Mouse (Mus musculus) heart, embryonic 14.5 days (tissue): ENCODE measurements around the gene Tmed10. TPM values are rescaled to one million over a fixed set of nuclear protein-coding genes. Genes with fewer than 3 reads are reported as not detected.

Source experiments
- ATAC-seq: fragments of 200-750 bp; cut with Nextera tagmentation; 2 replicates; pipeline ENCODE4 v1.8.0; 2017; ENCODE audit warnings: low read depth, moderate TSS enrichment; ENCODE audit not compliant: insufficient number of reproducible peaks, insufficient read depth, low FRiP score
- H3K27ac ChIP-seq, 2 experiments: fragments of 200-500 bp in 1 of 2; fragments of 300-500 bp in 1 of 2; sonication (generic) in 1 of 2; replicated peaks in 1 of 2; 2 replicates each; pipeline ENCODE4 v1.5.1; 2012 to 2014; ENCODE audit warnings: low read depth in 2 of 2, low read length in 2 of 2, control low read depth in 1 of 2, mild to moderate bottlenecking in 1 of 2, mixed read lengths in 1 of 2; ENCODE audit not compliant: control insufficient read depth in 1 of 2, insufficient read depth in 1 of 2
- H3K27me3 ChIP-seq: fragments of 300-500 bp; sonication (generic); 2 replicates; pipeline ENCODE4 v1.6.1; 2014; ENCODE audit warnings: mild to moderate bottlenecking, low read length, control low read depth; ENCODE audit not compliant: control insufficient read depth, insufficient read depth
- H3K36me3 ChIP-seq: fragments of 300-500 bp; sonication (generic); 2 replicates; pipeline ENCODE4 v1.6.1; 2014; ENCODE audit warnings: mild to moderate bottlenecking, control low read depth, low read length, mixed read lengths; ENCODE audit not compliant: control insufficient read depth, insufficient read depth
- H3K4me1 ChIP-seq, 2 experiments: fragments of 200-500 bp in 1 of 2; fragments of 300-500 bp in 1 of 2; sonication (generic) in 1 of 2; 2 replicates each; pipeline ENCODE4 v1.6.1; 2012 to 2014; ENCODE audit warnings: low read length in 2 of 2, control low read depth in 1 of 2, mixed read lengths in 1 of 2; ENCODE audit not compliant: control insufficient read depth in 2 of 2, insufficient read depth in 2 of 2
- H3K4me2 ChIP-seq: fragments of 300-500 bp; sonication (generic); 2 replicates; pipeline ENCODE4 v1.6.1; 2014; ENCODE audit warnings: mild to moderate bottlenecking, low read length
- H3K4me3 ChIP-seq, 2 experiments: fragments of 200-500 bp in 1 of 2; fragments of 300-500 bp in 1 of 2; sonication (generic) in 1 of 2; 2 replicates each; pipeline ENCODE4 v1.5.1; 2012 to 2014; ENCODE audit warnings: low read length in 2 of 2, mild to moderate bottlenecking in 2 of 2, control low read depth in 1 of 2, low read depth in 1 of 2, moderate library complexity in 1 of 2; ENCODE audit not compliant: control insufficient read depth in 1 of 2, insufficient read depth in 1 of 2
- H3K9ac ChIP-seq: fragments of 300-500 bp; sonication (generic); 2 replicates; pipeline ENCODE4 v1.6.1; 2014; ENCODE audit warnings: mild to moderate bottlenecking, low read length
- H3K9me3 ChIP-seq: fragments of 300-500 bp; sonication (generic); 2 replicates; pipeline ENCODE4 v1.6.1; 2016; ENCODE audit warnings: low read length, control low read depth; ENCODE audit not compliant: control insufficient read depth
- WGBS: fragments of 180-500 bp; shearing (Covaris S2); extraction: QIAGEN DNeasy Blood & Tissue Kit; methylation state at CpG from one replicate; pipeline ENCODE4 v1.1.7; 2014; 5-methylcytosine and 5-hydroxymethylcytosine counted together
- polyA plus RNA-seq: library from polyadenylated mRNA; unstranded; fragments of >200 nt; fragmentation: Nextera tagmentation; extraction: Ambion mirVana; gene quantifications from 2 replicates; pipeline ENCODE4 v1.2.1, GENCODE M21; 2014

Tmed10 gene
- polyA plus RNA-seq, 1 experiment from 2014 or later, result 320 TPM

DNA sequence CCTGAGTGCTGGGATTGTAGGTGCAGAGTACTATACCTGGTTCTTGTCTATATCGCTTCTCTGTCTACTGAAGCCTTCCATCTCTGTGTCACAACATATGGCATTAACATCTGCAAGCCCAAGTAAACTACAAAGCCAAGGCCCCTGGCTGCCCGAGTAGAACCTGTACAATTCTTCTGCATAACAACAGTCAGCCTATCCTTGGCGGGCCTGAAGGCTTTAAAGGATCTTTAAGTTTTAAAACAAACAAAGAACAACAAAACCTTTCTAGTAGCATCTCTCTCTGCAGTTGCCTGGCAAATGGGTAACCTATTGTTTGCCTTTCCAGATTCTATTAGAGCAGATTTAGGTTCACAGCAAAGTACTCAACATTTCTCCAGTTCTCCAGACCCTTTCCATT, 20.6 kb downstream of the Tmed10 start:
- Histone ChIP-seq H3K36me3 (peaks cover 44% of the 10 kb centered on the region), H3K9me3 (no peaks in the 10 kb centered on the region), H3K27ac (no peak overlapping the region), H3K4me2 (no peak overlapping the region), H3K9ac (no peak overlapping the region), H3K4me1 (peaks cover 5 to 8% of the 10 kb centered on the region in 2 experiments; a peak in 3 of 4 replicates), H3K27me3 (no peaks in the 10 kb centered on the region), H3K4me3 (no peak overlapping the region)
- WGBS, result 93% methylated on average over 3 of the region's 3 CpGs
- ATAC-seq, result no peak

DNA sequence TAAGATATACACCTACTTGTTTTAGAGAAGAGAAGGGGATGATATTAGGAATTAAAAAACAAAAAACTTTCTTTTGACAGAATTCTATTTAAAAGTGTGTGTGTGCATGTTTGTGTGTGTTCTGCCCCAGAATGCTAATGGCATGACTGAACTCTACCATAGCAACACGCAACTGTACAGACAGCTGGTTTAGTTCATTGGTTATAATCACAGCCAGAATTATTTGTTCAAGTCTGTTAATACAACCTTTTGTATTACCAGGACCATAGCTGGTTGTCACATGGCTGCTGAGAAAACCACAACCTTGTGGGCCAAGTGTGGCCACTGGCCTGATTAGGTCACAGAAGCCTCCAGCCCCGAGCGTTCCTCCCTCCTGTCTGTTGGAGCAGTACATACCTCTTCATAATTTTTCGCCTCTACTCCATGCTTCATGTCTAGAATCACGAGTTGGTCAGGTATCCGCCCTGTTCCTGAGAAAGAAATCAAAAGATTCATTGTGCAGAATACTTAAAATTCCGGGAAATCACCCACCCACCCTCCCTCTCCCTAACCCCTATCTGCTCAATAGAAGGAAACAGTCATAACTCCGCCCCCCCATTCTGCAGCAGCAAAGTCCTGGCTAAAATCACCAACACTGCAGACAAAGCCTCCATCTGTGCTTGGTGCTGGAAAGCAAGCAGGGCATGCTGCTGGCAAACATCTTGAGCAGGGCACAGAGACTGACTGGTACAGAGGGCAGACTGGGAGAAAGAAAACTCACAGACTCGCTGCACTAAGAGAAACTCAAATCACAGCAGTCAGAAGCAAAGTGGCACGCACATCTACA, 24.0 kb downstream of the Tmed10 start:
- ATAC-seq, result peak; percentile 61; the same call in 1 of the 2 replicates
- peaks cover 5 to 12% of the 10 kb centered on the region in 2 experiments; a peak in 3 of 4 replicates for H3K4me1 ChIP-seq
- H3K36me3 ChIP-seq, result peaks cover 63% of the 10 kb centered on the region
- peak overlapping the region; percentile 76 to 83 for H3K27ac ChIP-seq
- peak overlapping the region; percentile 16; the same call in 1 of the 2 replicates for H3K4me2 ChIP-seq
- H3K4me3 ChIP-seq, result no peak overlapping the region
- H3K27me3 ChIP-seq, result no peaks in the 10 kb centered on the region
- no peaks in the 10 kb centered on the region for H3K9me3 ChIP-seq
- peak overlapping the region; percentile 49; the same call in 1 of the 2 replicates for H3K9ac ChIP-seq
- WGBS, result 53% methylated on average over 10 of the region's 10 CpGs

DNA sequence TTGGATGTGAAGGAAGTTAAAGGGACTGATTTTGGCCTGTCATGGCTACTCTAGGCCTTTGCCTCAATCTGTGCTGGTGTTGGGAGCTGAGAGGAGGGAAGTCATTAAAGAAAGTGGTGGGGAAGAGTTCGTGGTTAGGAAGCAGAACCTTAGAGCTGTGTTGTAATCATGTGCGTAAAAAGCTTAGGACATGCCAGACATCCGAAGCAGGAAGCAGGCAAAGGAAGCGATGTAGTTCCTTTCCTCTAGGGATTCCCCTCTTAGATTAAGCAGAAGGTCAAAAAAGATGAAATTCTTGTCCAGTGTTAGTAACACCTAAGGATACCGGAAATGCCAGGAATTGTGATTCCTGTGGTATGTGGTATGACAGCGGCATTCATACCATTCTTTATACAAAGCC, 26.3 kb downstream of the Tmed10 start:
- Histone ChIP-seq H3K27me3 (no peaks in the 10 kb centered on the region), H3K27ac (peak overlapping the region; percentile 37 to 40; a peak in 2 of 4 replicates), H3K4me1 (peaks cover 5 to 14% of the 10 kb centered on the region in 2 experiments; a peak in 3 of 4 replicates), H3K9ac (no peak overlapping the region), H3K36me3 (peaks cover 65% of the 10 kb centered on the region), H3K4me3 (no peak overlapping the region), H3K9me3 (no peaks in the 10 kb centered on the region), H3K4me2 (no peak overlapping the region)
- WGBS, result 71% methylated on average over 6 of the region's 6 CpGs
- no peak for ATAC-seq

DNA sequence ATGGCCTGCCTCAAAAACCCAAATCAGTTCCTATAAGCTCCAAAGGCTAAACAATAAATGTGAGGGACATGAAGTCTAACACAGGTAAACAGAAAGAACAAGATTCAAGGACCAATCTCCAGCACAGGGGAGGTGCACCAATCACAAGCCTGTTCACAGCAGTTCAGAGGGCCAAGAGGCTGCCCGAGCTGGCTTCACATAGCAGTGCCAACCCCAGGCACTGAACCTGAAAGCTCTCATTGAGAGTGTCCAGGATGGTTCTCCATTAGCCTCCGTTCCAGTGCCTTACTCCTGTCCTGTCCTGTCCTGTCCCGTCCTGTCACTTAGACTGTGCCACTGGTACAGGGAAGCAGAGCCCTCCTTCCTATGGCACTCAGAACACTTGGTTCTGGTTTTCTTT, 27.5 kb downstream of the Tmed10 start:
- Histone ChIP-seq H3K9me3 (no peaks in the 10 kb centered on the region), H3K27me3 (no peaks in the 10 kb centered on the region), H3K27ac (no peak overlapping the region), H3K4me1 (peaks cover 5 to 14% of the 10 kb centered on the region in 2 experiments; a peak in 3 of 4 replicates), H3K36me3 (peaks cover 61% of the 10 kb centered on the region), H3K4me2 (no peak overlapping the region), H3K4me3 (no peak overlapping the region), H3K9ac (no peak overlapping the region)
- ATAC-seq, result no peak; the same call in 1 of the 2 replicates
- whole genome bisulfite sequencing, result 71% methylated on average over 3 of the region's 3 CpGs

DNA sequence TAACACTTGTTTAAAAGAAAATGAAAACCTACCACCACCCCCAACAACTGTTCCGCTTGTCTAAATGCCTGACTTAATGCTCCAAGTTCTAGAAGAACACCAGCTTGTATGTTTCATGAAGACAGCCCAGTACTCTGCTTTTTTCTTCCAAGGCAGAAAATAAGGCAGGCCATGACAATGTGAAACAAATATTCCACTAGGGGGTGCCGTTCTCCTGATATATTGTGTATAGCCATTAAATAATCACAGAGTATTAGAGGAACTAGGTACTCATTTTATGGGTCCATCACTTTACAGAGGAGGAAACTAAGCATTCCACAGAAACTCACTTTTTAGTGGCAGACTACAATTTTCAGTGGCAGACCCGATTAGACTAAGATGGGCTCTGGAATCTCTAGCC, 28.3 kb downstream of the Tmed10 start:
- peaks cover 5 to 18% of the 10 kb centered on the region in 2 experiments; a peak in 3 of 4 replicates for H3K4me1 ChIP-seq
- H3K36me3 ChIP-seq, result peaks cover 64% of the 10 kb centered on the region
- H3K4me2 ChIP-seq, result no peak overlapping the region
- H3K9me3 ChIP-seq, result no peaks in the 10 kb centered on the region
- no peak overlapping the region for H3K9ac ChIP-seq
- 42% methylated on average over 3 of the region's 3 CpGs for WGBS
- ATAC-seq, result no peak
- H3K4me3 ChIP-seq, result no peak overlapping the region
- H3K27me3 ChIP-seq, result no peaks in the 10 kb centered on the region
- no peak overlapping the region for H3K27ac ChIP-seq

DNA sequence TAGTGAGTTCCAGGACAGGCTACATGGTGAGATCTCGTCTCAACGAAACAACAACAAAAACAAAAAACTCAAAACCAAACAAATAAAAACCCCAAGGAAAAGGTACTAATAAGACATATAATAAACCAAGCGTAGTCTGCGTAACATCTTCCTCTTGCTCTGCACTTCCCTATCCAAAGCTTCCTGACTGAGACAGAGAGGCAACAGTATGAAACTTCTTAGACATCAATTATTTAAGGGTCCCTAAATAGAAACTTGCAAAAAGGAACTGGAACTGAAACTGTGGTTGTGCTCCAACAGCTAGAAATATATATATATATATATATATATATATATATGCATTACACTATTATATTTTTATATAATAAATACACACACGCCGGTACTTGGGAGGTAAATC, 29.1 kb downstream of the Tmed10 start:
- H3K9me3 ChIP-seq, result no peaks in the 10 kb centered on the region
- no peak for ATAC-seq
- WGBS, result 93% methylated on average over 6 of the region's 6 CpGs
- H3K27ac ChIP-seq, result no peak overlapping the region
- H3K9ac ChIP-seq, result no peak overlapping the region
- H3K27me3 ChIP-seq, result no peaks in the 10 kb centered on the region
- H3K36me3 ChIP-seq, result peaks cover 63% of the 10 kb centered on the region
- no peak overlapping the region for H3K4me2 ChIP-seq
- peaks cover 1 to 14% of the 10 kb centered on the region in 2 experiments; a peak in 3 of 4 replicates for H3K4me1 ChIP-seq
- H3K4me3 ChIP-seq, result no peak overlapping the region

DNA sequence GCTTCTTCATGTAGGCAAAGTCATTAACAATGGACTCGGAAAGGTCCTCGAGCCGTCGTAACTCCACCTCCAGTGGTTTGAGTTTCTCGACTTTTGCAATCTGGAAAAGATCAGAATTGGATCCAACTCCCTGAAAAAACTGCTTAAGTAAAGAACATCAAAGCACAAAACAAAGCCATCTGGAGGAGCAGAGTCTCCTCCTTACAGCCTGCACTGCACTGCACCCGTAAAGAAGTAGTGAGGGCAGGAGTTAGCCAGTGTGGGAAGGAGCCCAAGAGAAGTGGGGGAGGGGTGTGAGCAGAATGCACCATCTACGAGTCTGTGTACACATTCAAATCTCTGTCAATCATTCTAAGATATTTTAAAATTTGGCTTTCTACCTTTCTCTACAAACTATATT, 30.4 kb downstream of the Tmed10 start:
- Histone ChIP-seq H3K27ac (no peak overlapping the region), H3K27me3 (no peaks in the 10 kb centered on the region), H3K9me3 (no peaks in the 10 kb centered on the region), H3K36me3 (peaks cover 51% of the 10 kb centered on the region), H3K9ac (no peak overlapping the region), H3K4me2 (no peak overlapping the region), H3K4me1 (peaks cover 2 to 17% of the 10 kb centered on the region in 2 experiments), H3K4me3 (no peak overlapping the region)
- 80% methylated on average over 7 of the region's 7 CpGs for WGBS
- ATAC-seq, result no peak
